Mouse (Mus musculus) thymus, adult 2 months (tissue): ENCODE measurements around the gene Slain2. TPM values are rescaled to one million over a fixed set of nuclear protein-coding genes. Genes with fewer than 3 reads are reported as not detected.

Experiments used
- DNase-seq: peaks from one replicate; pipeline ENCODE4 v3.0.0; 2021
- H3K27ac ChIP-seq: fragments of 200-500 bp; 2 replicates; pipeline ENCODE4 v1.5.1; 2012; ENCODE audit warnings: low read length, control low read depth; ENCODE audit not compliant: control insufficient read depth, insufficient read depth
- H3K27me3 ChIP-seq: fragments of 200-500 bp; 2 replicates; pipeline ENCODE4 v1.6.1; 2012; ENCODE audit warnings: mild to moderate bottlenecking, low read length, moderate library complexity, mixed read lengths; ENCODE audit not compliant: control insufficient read depth, insufficient read depth
- H3K36me3 ChIP-seq: fragments of 200-500 bp; 2 replicates; pipeline ENCODE4 v1.6.1; 2012; ENCODE audit warnings: mild to moderate bottlenecking, low read length, moderate library complexity; ENCODE audit not compliant: control insufficient read depth, insufficient read depth
- H3K4me1 ChIP-seq: fragments of 200-500 bp; replicated peaks from 2 replicates; pipeline ENCODE4 v1.6.1; 2012; ENCODE audit warnings: low read length; ENCODE audit not compliant: control insufficient read depth, insufficient read depth
- H3K4me3 ChIP-seq: fragments of 200-500 bp; 2 replicates; pipeline ENCODE4 v1.5.1; 2012; ENCODE audit warnings: mild to moderate bottlenecking, low read length, control low read depth, moderate library complexity; ENCODE audit not compliant: control insufficient read depth, insufficient read depth
- CTCF ChIP-seq: fragments of 200-500 bp; IDR thresholded peaks from 2 replicates; pipeline ENCODE4 v1.5.1; 2012; ENCODE audit warnings: mild to moderate bottlenecking, control low read depth, low read length, moderate library complexity, borderline replicate concordance; ENCODE audit not compliant: control insufficient read depth, poor library complexity, insufficient read depth; ENCODE audit errors: extremely low read depth
- POLR2A ChIP-seq: fragments of 200-500 bp; IDR thresholded peaks from 2 replicates; pipeline ENCODE4 v1.6.1; 2012; ENCODE audit warnings: mild to moderate bottlenecking, low read length, control low read depth, moderate library complexity; ENCODE audit not compliant: control insufficient read depth, poor library complexity, insufficient read depth; ENCODE audit errors: extremely low read depth
- WGBS: fragments of 180-500 bp; shearing (Covaris S2); methylation state at CpG from one replicate; pipeline ENCODE4 v1.1.7; 2018; 5-methylcytosine and 5-hydroxymethylcytosine counted together
- polyA plus RNA-seq: library from polyadenylated mRNA; depleted of rRNA; stranded (reverse); fragments of >200 nt; gene quantifications from 2 replicates; pipeline ENCODE4 v1.2.3, GENCODE M21; 2012

The Slain2 gene
- polyA plus RNA-seq, 1 experiment: 24.2 TPM

DNA sequence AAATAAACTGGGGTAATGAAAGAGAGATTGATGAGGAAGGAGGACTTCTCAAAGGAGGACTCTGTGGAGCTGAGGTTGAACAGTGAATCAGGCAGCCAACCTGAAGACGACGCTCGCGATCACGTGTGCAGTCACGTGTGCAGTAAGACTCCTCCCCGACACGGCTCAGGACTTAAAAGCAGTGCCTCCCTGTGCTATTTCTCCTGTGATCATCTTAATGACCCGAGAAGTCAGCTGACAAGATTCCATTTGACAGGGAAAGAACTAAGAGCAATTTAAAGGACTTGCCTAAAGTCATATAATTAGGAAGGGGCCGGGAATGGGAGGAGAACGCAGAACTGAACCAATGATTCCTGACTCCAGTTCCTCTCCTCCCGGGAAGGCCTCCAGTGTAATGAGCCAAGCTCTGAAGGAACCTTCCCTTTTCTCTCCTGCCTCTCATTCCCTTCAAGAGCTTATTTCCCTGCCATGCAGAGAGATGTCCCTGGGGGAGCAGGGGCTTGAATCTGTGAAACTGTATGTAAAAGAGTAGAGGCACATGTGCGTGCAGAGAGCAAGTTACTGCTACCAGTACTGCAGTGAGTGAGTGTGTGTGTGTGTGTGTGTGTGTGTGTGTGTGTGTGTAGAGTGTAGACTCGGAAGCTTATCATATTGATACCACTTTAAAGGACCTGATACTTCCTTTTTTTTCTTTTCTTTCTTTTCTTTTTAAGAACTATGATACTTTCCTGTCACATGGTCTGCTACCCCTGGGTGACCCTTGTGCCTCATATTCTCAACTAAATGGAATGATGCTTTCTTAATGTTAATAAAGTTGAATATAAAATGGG, 44.1 kb upstream of the Slain2 start:
- H3K4me1 ChIP-seq: peaks cover 5% of the 10 kb centered on the region; the same call in 1 of the 2 replicates
- TF ChIP-seq CTCF (no peak), POLR2A (no peak)
- DNase-seq: no peak
- H3K36me3 ChIP-seq: no peaks in the 10 kb centered on the region
- no peak overlapping the region for H3K4me3 ChIP-seq
- H3K27me3 ChIP-seq: no peaks in the 10 kb centered on the region
- no peak overlapping the region for H3K27ac ChIP-seq
- WGBS: 80% methylated on average over 14 of the region's 14 CpGs

GRCm38 (mm10) chr5:72871114-72871513, 43.0 kb upstream of the Slain2 start:
- Histone ChIP-seq H3K27ac (no peak overlapping the region), H3K36me3 (no peaks in the 10 kb centered on the region), H3K4me3 (no peak overlapping the region), H3K27me3 (no peaks in the 10 kb centered on the region), H3K4me1 (peaks cover 5% of the 10 kb centered on the region; the same call in 1 of the 2 replicates)
- no peak for DNase-seq
- TF ChIP-seq CTCF: no peak
- TF ChIP-seq POLR2A: no peak
- 90% methylated on average over 4 of the region's 4 CpGs for WGBS

DNA sequence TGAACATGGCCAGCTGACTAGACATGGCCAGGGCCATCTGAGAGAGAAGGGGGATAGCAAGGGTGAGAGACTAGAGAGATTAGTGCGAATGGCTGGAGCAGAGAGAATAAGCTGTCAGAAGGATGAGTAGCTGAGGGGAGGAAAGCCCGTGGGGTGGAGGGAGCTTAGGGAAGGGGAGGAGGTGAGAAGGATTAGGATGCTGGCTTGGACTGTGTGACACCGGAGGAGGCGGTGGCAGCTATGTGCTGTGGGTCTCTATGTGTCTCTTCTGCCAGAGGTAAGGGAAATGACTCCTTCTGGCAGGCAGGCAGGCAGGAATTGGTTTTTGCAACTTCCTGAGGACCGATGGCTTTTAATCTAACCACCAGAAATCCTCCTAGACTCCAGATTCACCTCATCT, 34.4 kb upstream of the Slain2 start:
- TF ChIP-seq POLR2A: no peak
- TF ChIP-seq CTCF: no peak
- Histone ChIP-seq H3K4me1 (no peaks in the 10 kb centered on the region), H3K36me3 (no peaks in the 10 kb centered on the region), H3K27me3 (no peaks in the 10 kb centered on the region), H3K27ac (no peak overlapping the region), H3K4me3 (no peak overlapping the region)
- WGBS: 42% methylated on average over 5 of the region's 5 CpGs
- DNase-seq: no peak

- 94% methylated on average over 12 of the region's 12 CpGs for WGBS
- TF ChIP-seq CTCF: no peak
- no peak for TF ChIP-seq POLR2A
- H3K27ac ChIP-seq: no peak overlapping the region
Observed at GRCm38 (mm10) chr5:72881748-72882411, 32.2 kb upstream of the Slain2 start.

DNA sequence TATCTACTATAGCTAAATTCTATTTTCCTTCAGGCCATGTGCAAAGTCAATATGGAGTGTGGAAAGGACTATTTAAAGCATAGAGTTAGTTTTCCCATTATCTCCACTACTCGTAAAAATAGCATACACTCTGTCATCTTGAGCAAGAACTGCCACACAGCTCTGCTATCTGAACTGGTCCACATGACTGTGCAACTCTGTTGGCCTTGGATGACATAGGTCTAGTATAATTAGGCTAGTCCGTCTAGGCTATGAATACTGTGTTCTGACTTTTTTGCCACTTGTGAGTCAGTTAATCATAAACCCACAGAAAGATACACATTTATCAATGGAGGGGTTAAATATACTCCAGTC, 31.7 kb upstream of the Slain2 start:
- Histone ChIP-seq H3K4me1 (no peaks in the 10 kb centered on the region), H3K4me3 (no peak overlapping the region), H3K36me3 (no peaks in the 10 kb centered on the region), H3K27me3 (no peaks in the 10 kb centered on the region), H3K27ac (no peak overlapping the region)
- WGBS: 93% methylated on average over 2 of the region's 2 CpGs
- DNase-seq: no peak
- TF ChIP-seq POLR2A (no peak), CTCF (no peak)

More at GRCm38 (mm10) chr5:72881748-72882411, 32.2 kb upstream of the Slain2 start:
- H3K4me3 ChIP-seq: no peak overlapping the region
- DNase-seq: no peak
- H3K4me1 ChIP-seq: no peaks in the 10 kb centered on the region
- no peaks in the 10 kb centered on the region for H3K27me3 ChIP-seq
- no peaks in the 10 kb centered on the region for H3K36me3 ChIP-seq

DNA sequence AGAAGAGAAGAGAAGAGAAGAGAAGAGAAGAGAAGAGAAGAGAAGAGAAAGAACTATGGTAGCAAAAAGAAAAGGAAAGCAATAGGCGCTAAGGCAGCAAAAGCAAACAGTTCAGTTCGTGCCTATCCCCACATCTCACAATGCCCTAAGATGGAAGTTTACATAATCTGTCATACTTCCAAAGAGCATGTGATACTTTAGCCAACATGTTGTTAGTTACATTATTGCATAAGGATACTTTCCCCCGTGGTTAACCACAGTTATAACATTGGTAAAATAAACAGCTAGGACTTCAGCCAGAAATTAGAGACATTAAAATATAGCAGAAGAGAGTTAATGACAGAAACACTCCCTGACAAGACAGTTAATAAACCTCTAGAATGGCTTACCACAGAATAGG, 30.4 kb upstream of the Slain2 start:
- Histone ChIP-seq H3K27me3 (no peaks in the 10 kb centered on the region), H3K4me1 (no peaks in the 10 kb centered on the region), H3K4me3 (no peak overlapping the region), H3K27ac (no peak overlapping the region), H3K36me3 (no peaks in the 10 kb centered on the region)
- DNase-seq: no peak
- 60% methylated on average over 3 of the region's 3 CpGs for WGBS
- TF ChIP-seq CTCF (no peak), POLR2A (no peak)
